Mouse (Mus musculus): ENCODE results near the gene Fpr1.

- no peak for TF ChIP-seq CTCF (conservative IDR thresholded peaks at IDR 0.05; ENCODE audit: low read length)
- TF ChIP-seq NANOG (IDR thresholded peaks at IDR 0.05; ENCODE audit: borderline replicate concordance, low read length), result no peak
- TF ChIP-seq POU5F1 (IDR thresholded peaks at IDR 0.05; ENCODE audit: borderline replicate concordance, low read length), result no peak
Observed at GRCm38 (mm10) chr17:17829052-17829785, 54.5 kb downstream of the Fpr1 start.

All from E14TG2a.4 (cell line).